Mouse (Mus musculus): ENCODE measurements around the gene Afg1l. TPM values are rescaled to one million over a fixed set of nuclear protein-coding genes. Genes with fewer than 3 reads are reported as not detected.

Afg1l gene
- total RNA-seq, 2 experiments from 2014 or later: 11.6 to 13.1 TPM

GRCm38 (mm10) chr10:42410748-42411537 is 67.4 kb downstream of the Afg1l start:
- DNase-seq (ENCODE audit: low spot score in 2 of 2): no peak
- intact Hi-C loops (cut with DNase I): no loop called here

GRCm38 (mm10) chr10:42390436-42390835 is 87.9 kb downstream of the Afg1l start:
- intact Hi-C loops (cut with DNase I): no loop called here
- no peak for DNase-seq (ENCODE audit: low spot score in 2 of 2)

GRCm38 (mm10) chr10:42388181-42388580 is 90.2 kb downstream of the Afg1l start:
- intact Hi-C loops (cut with DNase I): no loop called here
- DNase-seq (ENCODE audit: low spot score in 2 of 2): no peak

GRCm38 (mm10) chr10:42384946-42385644 is 93.3 kb downstream of the Afg1l start:
- DNase-seq (ENCODE audit: low spot score in 2 of 2): no peak

GRCm38 (mm10) chr10:42383708-42384107 is 94.7 kb downstream of the Afg1l start:
- DNase-seq (ENCODE audit: low spot score in 2 of 2): no peak
- intact Hi-C loops (cut with DNase I): no loop called here

More at GRCm38 (mm10) chr10:42384946-42385644, 93.3 kb downstream of the Afg1l start:
- intact Hi-C loops (cut with DNase I): no loop called here

- no peak for DNase-seq (ENCODE audit: low spot score in 2 of 2)
- intact Hi-C loops (cut with DNase I): no loop called here
Observed at GRCm38 (mm10) chr10:42364216-42364615, 114.1 kb downstream of the Afg1l start.

- intact Hi-C loops (cut with DNase I): no loop called here
- no peak for DNase-seq (ENCODE audit: low spot score in 2 of 2)
Observed at GRCm38 (mm10) chr10:42355980-42356379, 122.4 kb downstream of the Afg1l start.

GRCm38 (mm10) chr10:42347986-42348385 is 130.4 kb downstream of the Afg1l start:
- DNase-seq (ENCODE audit: low spot score in 2 of 2): no peak
- intact Hi-C loops (cut with DNase I): loop anchor here (10.0 kb wide), 1 partner anchor 157 kb away; the partner anchor contains the start of gene Snx3

- peak; percentile 7 to 14 for DNase-seq (ENCODE audit: low spot score in 2 of 2)
- intact Hi-C loops (cut with DNase I): loop anchor here (10.0 kb wide), 1 partner anchor 158 kb away; the partner anchor contains the start of gene Snx3
Observed at GRCm38 (mm10) chr10:42347127-42347526, 131.2 kb downstream of the Afg1l start.

GRCm38 (mm10) chr10:42346179-42346877 is 132.0 kb downstream of the Afg1l start:
- intact Hi-C loops (cut with DNase I): loop anchor here (10.0 kb wide), 1 partner anchor 158 kb away; the partner anchor contains the start of gene Snx3
- DNase-seq (ENCODE audit: low spot score in 2 of 2): no peak

GRCm38 (mm10) chr10:42342714-42343113 is 135.7 kb downstream of the Afg1l start:
- intact Hi-C loops (cut with DNase I): loop anchor here (10.0 kb wide), 1 partner anchor 162 kb away; the partner anchor contains the start of gene Snx3
- DNase-seq (ENCODE audit: low spot score in 2 of 2): no peak

GRCm38 (mm10) chr10:42341815-42342457 is 136.4 kb downstream of the Afg1l start:
- intact Hi-C loops (cut with DNase I): loop anchor here (10.0 kb wide), 1 partner anchor 163 kb away; the partner anchor contains the start of gene Snx3

GRCm38 (mm10) chr10:42340426-42340793 is 138.0 kb downstream of the Afg1l start:
- DNase-seq (ENCODE audit: low spot score in 2 of 2): no peak
- intact Hi-C loops (cut with DNase I): loop anchor here (10.0 kb wide), 1 partner anchor 164 kb away; the partner anchor contains the start of gene Snx3

More at GRCm38 (mm10) chr10:42341815-42342457, 136.4 kb downstream of the Afg1l start:
- DNase-seq (ENCODE audit: low spot score in 2 of 2): no peak

GRCm38 (mm10) chr10:42339773-42340425 is 138.5 kb downstream of the Afg1l start:
- DNase-seq (ENCODE audit: low spot score in 2 of 2): no peak
- intact Hi-C loops (cut with DNase I): loop anchor here (10.0 kb wide), 1 partner anchor 165 kb away; the partner anchor contains the start of gene Snx3

GRCm38 (mm10) chr10:42338456-42338855 is 139.9 kb downstream of the Afg1l start:
- no peak for DNase-seq (ENCODE audit: low spot score in 2 of 2)
- intact Hi-C loops (cut with DNase I): no loop called here

GRCm38 (mm10) chr10:42327576-42327975 is 150.8 kb downstream of the Afg1l start:
- intact Hi-C loops (cut with DNase I): no loop called here
- DNase-seq (ENCODE audit: low spot score in 2 of 2): no peak

- intact Hi-C loops (cut with DNase I): no loop called here
- DNase-seq (ENCODE audit: low spot score in 2 of 2): no peak
Observed at GRCm38 (mm10) chr10:42325305-42325704, 153.1 kb downstream of the Afg1l start.

GRCm38 (mm10) chr10:42323978-42324377 is 154.4 kb downstream of the Afg1l start:
- intact Hi-C loops (cut with DNase I): no loop called here

More at GRCm38 (mm10) chr10:42323978-42324377, 154.4 kb downstream of the Afg1l start:
- no peak for DNase-seq (ENCODE audit: low spot score in 2 of 2)

Data from left cerebral cortex, postnatal 36 days (tissue).